Mouse (Mus musculus): Measurements from ENCODE around the gene Dlgap1. TPM values are rescaled to one million over a fixed set of nuclear protein-coding genes. Genes with fewer than 3 reads are reported as not detected.

The Dlgap1 gene
- total RNA-seq, 2 experiments from 2014 or later: 0.40 to 0.53 TPM

- intact Hi-C loops (cut with DNase I): no loop called here
Observed at GRCm38 (mm10) chr17:70748964-70749650, 780.2 kb downstream of the Dlgap1 start.

DNA sequence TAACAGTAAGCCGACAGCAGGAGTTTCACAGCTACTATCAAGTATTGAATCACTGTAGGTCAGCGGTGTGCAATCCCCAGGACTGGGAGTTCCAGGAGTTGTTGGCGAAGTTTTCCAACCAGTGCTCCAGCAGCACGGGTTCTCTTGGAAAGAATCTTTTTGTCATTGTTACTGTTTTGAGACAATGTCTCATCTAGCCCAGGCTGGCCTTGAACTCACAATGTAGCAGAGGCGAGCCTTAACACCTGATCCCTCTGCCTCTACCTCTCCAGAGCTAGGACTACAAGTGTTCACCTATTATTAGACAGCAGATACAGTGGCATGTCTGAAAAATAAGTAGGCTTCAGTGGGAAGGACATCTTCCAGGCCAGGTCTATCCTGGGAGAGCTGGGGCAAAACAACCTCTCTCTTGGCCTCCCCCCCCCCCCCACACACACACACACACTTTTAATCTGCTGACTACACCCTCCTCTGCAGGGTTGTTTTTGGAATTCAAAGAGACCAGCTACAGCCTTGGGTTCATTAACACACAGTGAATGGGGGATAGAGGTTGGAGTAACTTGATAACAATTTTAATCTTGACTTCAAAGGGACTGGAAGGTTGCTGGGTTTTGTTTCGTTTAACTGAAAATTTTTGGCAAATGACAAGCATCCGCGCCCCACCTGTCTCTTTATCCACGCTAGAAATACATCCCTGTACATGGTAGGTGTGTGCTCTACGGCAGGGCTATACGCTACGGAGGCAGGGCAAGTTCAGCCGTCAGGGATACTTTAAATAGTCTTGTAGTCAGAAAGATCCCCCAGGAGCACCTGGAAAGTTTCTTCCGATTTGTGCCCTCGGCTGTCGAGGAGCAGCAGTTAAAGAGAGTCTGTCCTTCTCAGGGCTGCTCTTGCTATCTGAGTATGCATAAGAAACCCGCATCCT lies 781.6 kb downstream of the Dlgap1 start:
- DNase-seq: no peak
- intact Hi-C loops (cut with DNase I): loop anchor here (10.0 kb wide), 1 partner anchor 444 kb away; no protein-coding TSS in a partner anchor

More at GRCm38 (mm10) chr17:70748964-70749650, 780.2 kb downstream of the Dlgap1 start:
- no peak for DNase-seq

DNA sequence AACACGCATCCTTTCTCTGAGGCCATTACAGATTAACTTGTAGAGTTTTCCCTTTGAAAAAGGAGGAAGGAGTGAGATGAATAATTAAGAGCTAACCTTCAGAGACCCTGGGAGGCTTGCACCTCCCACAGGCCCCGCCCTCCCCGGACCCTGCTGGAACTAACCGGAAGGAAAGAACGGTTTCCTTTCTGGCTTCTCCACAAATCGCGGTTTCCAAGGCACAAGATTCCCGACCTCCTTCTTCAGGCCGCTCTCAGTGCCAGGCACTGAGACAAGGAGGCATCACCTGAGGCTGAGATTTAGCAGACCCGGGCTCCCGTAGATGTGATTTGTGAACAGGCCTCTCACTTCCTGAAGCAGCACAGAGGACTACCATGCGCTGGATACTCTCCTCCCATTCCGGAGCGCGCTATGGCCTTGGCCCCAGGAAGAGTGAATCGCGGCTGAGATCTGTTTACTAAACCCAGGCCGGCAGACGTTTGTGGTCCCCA lies 782.3 kb downstream of the Dlgap1 start:
- peak; percentile 59 to 66 for DNase-seq
- intact Hi-C loops (cut with DNase I): loop anchor here (10.0 kb wide), 1 partner anchor 444 kb away; no protein-coding TSS in a partner anchor

DNA sequence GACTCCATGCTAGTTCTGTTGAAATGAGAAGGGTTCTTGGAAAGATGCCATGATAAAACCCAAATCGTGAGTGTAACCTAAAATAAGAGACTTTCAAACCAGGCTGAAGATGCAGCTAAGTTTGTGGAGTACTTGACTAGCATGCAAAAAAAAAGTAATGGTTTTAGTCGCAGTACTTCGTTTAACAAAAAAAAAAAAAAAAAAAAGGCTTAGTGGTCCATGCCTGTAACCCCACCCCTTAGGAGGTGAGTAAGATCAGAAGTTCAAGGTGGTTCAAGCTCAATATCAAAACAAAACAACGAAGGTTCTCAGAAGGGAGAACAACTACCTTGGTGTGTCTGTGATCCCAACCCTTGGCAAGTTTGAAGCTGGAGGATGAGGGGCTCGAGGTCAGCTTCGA lies 782.8 kb downstream of the Dlgap1 start:
- DNase-seq: no peak
- intact Hi-C loops (cut with DNase I): loop anchor here (2.0 to 10.0 kb wide), 2 partner anchors 13 to 443 kb away; no protein-coding TSS in a partner anchor

DNA sequence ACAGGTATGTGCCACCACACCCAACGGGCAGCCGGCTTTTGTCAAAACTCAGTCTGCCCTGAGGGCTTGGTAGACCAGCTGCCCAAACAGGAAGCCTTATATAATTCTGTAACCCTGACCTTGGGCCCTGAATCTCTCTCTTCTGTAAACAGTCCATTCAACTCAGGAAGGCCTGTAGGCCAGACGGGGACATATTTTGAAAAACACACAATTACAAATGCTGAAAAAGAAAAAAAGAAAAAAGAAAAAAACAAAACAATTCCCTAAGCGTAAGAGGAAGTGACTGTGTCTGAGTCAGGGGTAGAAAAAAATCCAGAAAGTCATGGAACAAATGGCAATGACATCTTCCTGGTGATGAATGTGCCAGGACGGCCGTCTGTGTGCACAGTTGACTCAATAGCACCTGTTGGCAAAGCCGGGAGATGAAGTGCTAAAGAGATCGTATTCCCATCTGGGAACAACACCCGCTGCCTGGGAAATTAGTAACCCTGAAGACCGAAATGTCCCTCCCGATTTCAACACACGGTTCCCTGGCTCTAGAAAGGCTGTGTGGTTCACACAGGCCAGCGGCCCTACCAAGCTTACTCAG lies 784.7 kb downstream of the Dlgap1 start:
- peak in 1 of 2 experiments; percentile 20 for DNase-seq
- intact Hi-C loops (cut with DNase I): loop anchor here (1.0 to 10.0 kb wide), 3 partner anchors 15 to 441 kb away; no protein-coding TSS in a partner anchor

GRCm38 (mm10) chr17:70754041-70754440 lies 785.2 kb downstream of the Dlgap1 start:
- no peak for DNase-seq
- intact Hi-C loops (cut with DNase I): loop anchor here (1.0 to 10.0 kb wide), 2 partner anchors 95 to 441 kb away; no protein-coding TSS in a partner anchor

GRCm38 (mm10) chr17:70754638-70755037 lies 785.8 kb downstream of the Dlgap1 start:
- intact Hi-C loops (cut with DNase I): loop anchor here (1.0 to 10.0 kb wide), 3 partner anchors 95 to 440 kb away; no protein-coding TSS in a partner anchor
- no peak for DNase-seq

- intact Hi-C loops (cut with DNase I): loop anchor here (1.0 to 10.0 kb wide), 2 partner anchors 214 to 440 kb away; no protein-coding TSS in a partner anchor
Observed at GRCm38 (mm10) chr17:70755039-70755668, 786.3 kb downstream of the Dlgap1 start.

DNA sequence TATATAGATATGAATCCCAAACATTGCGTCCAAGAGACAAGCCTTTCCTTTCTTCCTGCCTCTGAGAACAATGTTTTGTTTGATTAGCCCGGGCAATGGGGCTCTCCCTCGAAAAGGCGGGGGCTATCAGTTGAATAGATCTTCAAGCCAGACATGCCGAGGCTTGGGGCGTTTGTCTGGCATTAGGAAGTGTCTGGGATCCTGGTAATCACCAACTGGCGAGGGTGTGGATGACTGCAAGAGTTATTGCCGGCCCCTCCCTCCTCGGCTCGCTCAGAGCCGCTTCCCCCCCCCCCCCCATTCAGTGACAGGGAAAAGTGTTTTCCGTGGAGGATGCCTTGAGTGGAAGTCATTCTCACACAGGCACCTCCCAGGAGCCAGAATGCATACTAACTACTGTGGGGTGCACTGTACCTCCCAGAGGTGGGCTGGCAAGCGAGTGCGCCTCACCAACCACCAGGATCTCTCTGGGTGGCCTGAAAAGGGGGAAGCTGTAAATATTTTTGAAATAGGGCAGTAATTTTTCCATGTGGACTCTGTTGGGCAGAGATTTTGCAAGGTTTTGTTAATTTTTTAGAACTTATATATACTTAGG lies 786.9 kb downstream of the Dlgap1 start:
- DNase-seq: peak in 1 of 2 experiments; percentile 48

More at GRCm38 (mm10) chr17:70755039-70755668, 786.3 kb downstream of the Dlgap1 start:
- peak; percentile 93 to 97 for DNase-seq

DNA sequence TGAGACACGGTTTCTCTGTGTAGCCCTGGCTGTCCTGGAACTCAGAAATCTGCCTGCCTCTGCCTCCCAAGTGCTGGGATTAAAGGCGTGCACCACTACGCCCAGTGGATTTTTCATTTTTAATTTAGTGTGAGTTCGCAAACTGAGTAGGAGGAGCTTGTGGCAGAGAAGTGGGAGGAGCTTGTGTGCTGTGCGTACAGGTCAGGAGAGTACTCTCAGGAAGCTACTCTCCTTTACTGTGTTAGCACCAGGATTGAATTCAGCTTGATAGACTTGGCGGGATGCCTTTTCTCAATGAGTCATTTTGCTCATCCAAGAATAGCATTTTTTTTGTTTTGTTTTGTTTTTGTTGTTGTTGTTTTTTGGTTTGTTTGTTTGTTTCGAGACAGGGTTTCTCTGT lies 793.1 kb downstream of the Dlgap1 start:
- intact Hi-C loops (cut with DNase I): no loop called here

More for the DNA sequence above, 786.9 kb downstream of the Dlgap1 start:
- intact Hi-C loops (cut with DNase I): loop anchor here (1.0 to 10.0 kb wide), 2 partner anchors 214 to 439 kb away; no protein-coding TSS in a partner anchor

GRCm38 (mm10) chr17:70762634-70763033 lies 793.8 kb downstream of the Dlgap1 start:
- intact Hi-C loops (cut with DNase I): no loop called here
- no peak for DNase-seq

More for the DNA sequence above, 793.1 kb downstream of the Dlgap1 start:
- DNase-seq: no peak

- intact Hi-C loops (cut with DNase I): no loop called here
- no peak for DNase-seq
Observed at GRCm38 (mm10) chr17:70765337-70765736, 796.5 kb downstream of the Dlgap1 start.

DNA sequence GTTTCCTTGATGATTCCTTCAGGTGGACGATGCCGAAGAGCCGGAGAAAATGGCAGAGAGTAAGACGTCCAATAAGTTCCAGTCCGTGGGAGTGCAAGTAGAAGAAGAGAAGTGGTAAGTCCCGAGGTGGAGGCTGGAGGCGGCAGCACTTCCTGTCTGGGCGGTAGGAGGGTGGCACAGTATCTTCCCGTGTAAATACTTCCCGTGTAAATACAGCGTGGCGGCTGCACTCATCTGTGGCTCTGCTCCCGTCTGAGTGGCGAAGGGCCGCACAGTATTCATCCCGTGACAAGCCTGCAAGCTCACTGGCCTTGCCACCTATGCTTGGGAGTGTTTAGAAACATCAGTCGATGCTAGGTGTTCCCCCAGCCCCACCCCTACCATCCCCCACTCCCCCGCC lies 797.1 kb downstream of the Dlgap1 start:
- no peak for DNase-seq
- intact Hi-C loops (cut with DNase I): no loop called here

DNA sequence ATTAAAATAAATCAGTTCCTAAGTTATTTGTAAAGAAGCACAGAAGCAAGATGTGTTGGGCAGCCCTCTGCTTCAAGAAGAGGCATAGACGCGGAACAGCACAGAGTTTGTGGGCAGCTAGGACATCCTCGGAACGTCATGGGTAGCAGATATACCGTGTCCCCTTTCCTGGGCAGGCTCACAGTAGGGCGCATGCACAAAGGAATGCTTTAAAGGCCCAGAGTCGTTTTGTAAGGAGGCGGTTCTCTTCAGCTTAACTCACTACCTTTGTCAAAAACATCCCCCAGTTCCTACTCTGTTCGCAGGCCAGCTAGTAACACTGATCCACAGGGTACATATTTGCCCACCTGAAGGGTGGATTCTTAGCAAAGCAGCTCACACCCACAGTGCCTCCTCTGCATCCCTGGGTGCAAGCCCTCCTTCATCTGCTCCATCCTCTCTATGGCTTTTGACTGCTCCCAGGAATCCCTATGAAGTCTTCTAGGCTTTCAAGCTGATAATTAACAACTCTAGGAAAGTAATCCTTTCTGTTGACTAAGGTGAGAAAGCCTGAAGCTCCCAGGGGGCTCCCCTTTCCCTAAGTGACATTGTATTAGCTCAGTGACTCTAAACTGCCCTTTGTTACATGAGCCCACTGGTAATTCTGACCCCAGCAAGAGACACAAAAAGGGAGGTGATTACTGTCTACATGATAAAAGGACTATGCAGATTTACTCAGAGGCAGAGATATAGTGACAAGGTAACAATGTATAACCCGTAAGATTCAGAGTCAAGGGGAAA lies 803.4 kb downstream of the Dlgap1 start:
- intact Hi-C loops (cut with DNase I): no loop called here
- DNase-seq: no peak

DNA sequence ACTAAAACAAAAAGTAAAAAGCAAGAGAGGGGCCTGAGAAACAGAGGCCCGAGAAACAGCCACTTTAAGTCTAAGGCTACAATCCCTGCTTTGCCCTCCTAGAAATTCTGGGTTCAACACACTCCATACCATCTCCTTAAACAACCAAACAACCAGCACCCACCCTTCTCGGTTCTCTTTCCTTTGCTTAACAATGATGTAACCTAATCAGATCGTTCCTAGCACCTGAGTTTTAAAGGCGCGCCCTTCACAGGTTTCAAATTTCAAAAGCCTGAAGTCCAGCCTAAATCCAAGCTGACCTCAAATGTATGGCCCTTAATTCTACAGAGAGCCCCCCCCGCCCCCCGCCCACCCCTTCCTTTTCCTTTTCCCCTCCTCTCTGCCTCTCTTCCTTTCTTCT lies 810.9 kb downstream of the Dlgap1 start:
- no peak for DNase-seq
- intact Hi-C loops (cut with DNase I): no loop called here

- DNase-seq: peak in 1 of 2 experiments; percentile 12
- intact Hi-C loops (cut with DNase I): no loop called here
Observed at GRCm38 (mm10) chr17:70780726-70781689, 812.1 kb downstream of the Dlgap1 start.

DNA sequence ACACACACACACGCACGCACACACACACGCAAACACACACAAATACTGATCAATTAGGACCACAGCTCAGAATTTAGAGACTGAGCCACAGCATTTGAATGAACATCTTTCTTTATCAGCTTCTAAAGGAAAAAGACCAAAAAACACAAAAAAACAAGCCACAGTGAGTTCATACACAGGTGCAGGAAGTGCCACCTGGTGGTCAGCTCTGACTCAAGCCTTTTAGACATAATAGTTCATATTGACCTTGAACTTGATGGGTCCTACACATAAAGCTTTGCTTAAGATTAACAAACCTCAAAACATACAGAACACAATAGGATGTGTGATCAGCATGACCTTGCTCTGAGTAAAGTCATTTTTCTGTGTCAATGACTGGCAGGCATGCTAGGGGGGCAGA lies 814.4 kb downstream of the Dlgap1 start:
- intact Hi-C loops (cut with DNase I): no loop called here
- no peak for DNase-seq

All from heart, postnatal 10 days (tissue).